Mouse (Mus musculus) liver, embryonic 11.5 days (tissue): ENCODE measurements around the gene Mettl17. TPM values are rescaled to one million over a fixed set of nuclear protein-coding genes. Genes with fewer than 3 reads are reported as not detected.

Experiments used
- microRNA-seq: library from miRNA; unstranded; fragments of <30 nt; microRNA quantifications from one replicate; pipeline ENCODE4, GENCODE M21; 2017; ENCODE audit warnings: borderline number of aligned reads
- polyA plus RNA-seq: library from polyadenylated mRNA; unstranded; fragments of >200 nt; fragmentation: Nextera tagmentation; extraction: Ambion mirVana; gene quantifications from 2 replicates; pipeline ENCODE4 v1.2.1, GENCODE M21; 2014

The Mettl17 gene
- polyA plus RNA-seq, 1 experiment from 2014 or later: 32.5 TPM

Small RNA genes lying within 50 kb of the gene (microRNA-seq; reads per million reads assigned to microRNA genes)
- gene Gm27375: not detected

Other genes with a start within 250 kb of the Mettl17 start
- not detected in 2 replicates for gene Gm4181, start 249.2 kb upstream of the Mettl17 start, polyA plus RNA-seq
- not detected in 2 replicates for gene Gm17079, start 189.4 kb upstream of the Mettl17 start, polyA plus RNA-seq
- not detected in 2 replicates for gene Gm5800, start 167.7 kb upstream of the Mettl17 start, polyA plus RNA-seq
- gene Ang4, start 111.3 kb upstream of the Mettl17 start, polyA plus RNA-seq: not detected in 2 replicates
- not detected in 2 replicates for gene AY358078, start 84.8 kb upstream of the Mettl17 start, polyA plus RNA-seq
- gene Ear6, start 31.1 kb upstream of the Mettl17 start, polyA plus RNA-seq: 7.6 and 13.2 TPM in 2 replicates
- gene Slc39a2, start 8.0 kb downstream of the Mettl17 start, polyA plus RNA-seq: 0.07 and 0.14 TPM in 2 replicates
- gene Ndrg2, start 29.3 kb downstream of the Mettl17 start, polyA plus RNA-seq: 19.2 and 21.5 TPM in 2 replicates
- gene Tppp2, start 33.6 kb downstream of the Mettl17 start, polyA plus RNA-seq: not detected in 2 replicates
- gene Rnase13, start 37.9 kb downstream of the Mettl17 start, polyA plus RNA-seq: not detected in 2 replicates
- 50.7 and 61.8 TPM in 2 replicates for gene Arhgef40, start 99.9 kb downstream of the Mettl17 start, polyA plus RNA-seq
- gene Tmem253, start 130.8 kb downstream of the Mettl17 start, polyA plus RNA-seq: 0.85 TPM in 1 of 2 replicates, not detected in the other
- gene Zfp219, start 135.9 kb downstream of the Mettl17 start, polyA plus RNA-seq: 19.8 and 21.9 TPM in 2 replicates
- gene Olfr221, start 157.6 kb downstream of the Mettl17 start, polyA plus RNA-seq: not detected in 2 replicates
- 698 and 737 TPM in 2 replicates for gene Hnrnpc, start 219.2 kb downstream of the Mettl17 start, polyA plus RNA-seq
- 103 and 111 TPM in 2 replicates for gene Rpgrip1, start 225.9 kb downstream of the Mettl17 start, polyA plus RNA-seq